Mouse (Mus musculus) liver, postnatal 0 days (tissue): Measurements from ENCODE around the gene Hist1h2bh.

ENCODE experiments used
- CTCF ChIP-seq: sonication (generic); IDR thresholded peaks from 2 replicates; pipeline ENCODE4 v1.5.1; 2016; ENCODE audit warnings: antibody characterized with exemption, low read depth
- EP300 ChIP-seq: IDR thresholded peaks from 2 replicates; pipeline ENCODE4 v1.6.1; 2016; ENCODE audit warnings: antibody characterized with exemption, low read depth, mild to moderate bottlenecking

DNA sequence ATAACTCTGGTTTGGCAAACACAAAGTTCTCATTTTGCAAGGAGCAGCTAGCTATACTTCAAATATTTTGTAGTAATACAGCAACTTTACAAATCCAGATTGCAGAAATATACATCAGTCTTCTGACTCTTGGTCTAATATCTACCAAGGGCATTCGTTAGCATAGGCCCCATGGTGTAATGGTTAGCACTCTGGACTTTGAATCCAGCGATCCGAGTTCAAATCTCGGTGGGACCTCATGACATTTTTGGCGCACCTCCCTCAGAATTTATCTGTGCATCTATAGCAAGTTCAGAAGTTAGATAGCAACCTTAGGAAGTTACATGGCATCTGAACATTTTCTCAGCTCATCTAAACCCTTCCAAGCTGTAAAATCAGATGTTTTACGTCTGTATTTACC is 24.3 kb downstream of the Hist1h2bh start:
- TF ChIP-seq CTCF: no peak
- TF ChIP-seq EP300: no peak; the same call in 1 of the 2 replicates
